Mouse (Mus musculus): Measurements from ENCODE around the gene Smg6.

Smg6 gene

DNA sequence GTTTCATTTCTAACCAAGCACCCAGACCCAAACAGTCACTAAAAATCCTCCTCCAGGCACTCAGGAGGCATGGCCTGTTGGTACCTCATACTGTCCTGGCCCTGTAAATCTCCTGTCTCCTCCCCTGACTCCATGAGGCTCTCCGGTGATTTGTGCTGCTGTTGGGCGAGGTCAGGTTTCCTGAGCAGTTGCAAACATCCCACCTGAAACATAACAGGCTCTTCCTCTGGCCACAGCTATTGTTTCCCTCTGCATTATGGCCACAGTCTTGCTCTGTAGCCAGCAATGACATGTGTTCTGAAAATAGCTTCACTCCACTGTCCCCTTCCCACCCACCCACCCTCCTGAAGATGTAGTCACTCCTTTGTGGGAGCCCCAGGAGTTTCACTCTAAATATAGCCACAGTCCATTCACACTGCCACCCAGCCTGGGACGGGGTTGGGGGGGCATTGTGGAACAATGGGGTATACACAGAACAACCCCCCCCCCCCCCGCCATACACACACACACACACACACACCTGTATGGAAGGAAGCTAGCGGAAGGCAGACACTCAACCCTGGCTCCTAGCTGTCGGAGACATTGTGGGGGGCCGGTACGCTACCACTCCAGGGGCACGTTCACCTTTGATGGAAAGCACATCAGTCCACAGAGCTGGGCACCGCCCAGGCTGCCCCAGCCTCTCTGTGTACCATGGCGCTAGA, 222.9 kb downstream of the Smg6 start:
- DNase-seq (ENCODE audit: low spot score): no peak

DNA sequence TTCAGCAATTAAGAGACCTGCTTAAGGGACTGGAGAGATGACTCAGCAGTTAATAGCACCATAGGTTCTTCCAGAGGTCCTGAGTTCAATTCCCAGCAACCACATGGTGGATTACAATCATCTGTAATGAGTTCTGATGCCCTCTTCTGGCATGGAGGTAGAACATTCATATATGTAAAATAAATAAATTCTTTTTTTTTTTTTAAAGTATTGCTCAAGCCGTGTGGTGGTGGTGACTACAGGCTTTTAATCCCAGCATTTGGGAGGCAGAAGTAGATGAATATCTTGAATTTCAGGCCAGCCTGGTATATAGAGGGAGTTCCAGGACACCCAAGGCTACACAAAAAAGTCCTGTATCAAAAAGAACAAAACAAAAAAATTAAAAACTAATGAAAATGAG, 224.7 kb downstream of the Smg6 start:
- no peak for DNase-seq (ENCODE audit: low spot score)

DNA sequence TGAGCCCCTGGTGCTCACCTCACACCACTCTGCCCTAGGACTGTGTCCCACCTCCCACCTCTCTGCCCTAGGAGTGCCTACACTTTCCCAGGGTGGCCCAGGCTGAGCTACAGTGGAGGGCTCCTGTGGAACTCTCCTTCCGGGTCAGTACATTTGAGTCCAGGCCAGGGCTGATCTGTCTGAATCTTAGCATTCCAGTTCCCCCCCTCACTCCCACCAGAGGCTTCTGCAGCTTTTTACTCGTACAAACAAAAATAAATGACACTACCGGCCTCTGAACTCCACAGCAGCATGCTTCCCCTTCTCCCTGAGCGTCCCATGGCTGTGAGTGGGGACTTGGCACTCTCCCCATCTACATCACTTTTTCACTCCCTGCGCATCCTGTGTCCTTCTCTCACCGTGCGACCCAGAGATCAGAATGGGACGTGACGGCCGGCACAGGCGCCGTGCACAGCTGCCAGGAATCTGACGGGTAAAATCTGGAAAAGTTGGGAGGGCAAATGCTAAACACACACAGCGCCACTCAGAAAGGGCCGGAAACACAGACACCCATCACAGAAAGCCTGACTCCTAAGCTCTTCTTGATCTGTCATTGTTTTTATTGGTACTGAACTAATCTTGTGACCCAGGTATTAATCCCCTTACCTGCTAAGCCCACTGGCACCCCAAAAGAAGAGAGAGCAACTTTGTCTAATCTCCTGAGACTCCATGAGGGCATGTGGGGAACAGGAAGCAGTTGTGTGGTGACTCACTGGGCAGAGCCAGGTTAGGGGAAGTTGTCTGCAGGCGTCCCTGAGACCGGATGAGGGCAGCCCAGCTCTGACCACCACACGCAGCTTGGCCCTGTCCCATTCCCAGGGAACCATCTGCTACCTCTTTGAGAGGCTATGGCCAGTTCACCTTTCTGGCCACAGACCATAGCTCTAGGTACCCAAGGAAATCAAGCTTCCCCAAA, 227.3 kb downstream of the Smg6 start:
- no peak for DNase-seq (ENCODE audit: low spot score)

DNA sequence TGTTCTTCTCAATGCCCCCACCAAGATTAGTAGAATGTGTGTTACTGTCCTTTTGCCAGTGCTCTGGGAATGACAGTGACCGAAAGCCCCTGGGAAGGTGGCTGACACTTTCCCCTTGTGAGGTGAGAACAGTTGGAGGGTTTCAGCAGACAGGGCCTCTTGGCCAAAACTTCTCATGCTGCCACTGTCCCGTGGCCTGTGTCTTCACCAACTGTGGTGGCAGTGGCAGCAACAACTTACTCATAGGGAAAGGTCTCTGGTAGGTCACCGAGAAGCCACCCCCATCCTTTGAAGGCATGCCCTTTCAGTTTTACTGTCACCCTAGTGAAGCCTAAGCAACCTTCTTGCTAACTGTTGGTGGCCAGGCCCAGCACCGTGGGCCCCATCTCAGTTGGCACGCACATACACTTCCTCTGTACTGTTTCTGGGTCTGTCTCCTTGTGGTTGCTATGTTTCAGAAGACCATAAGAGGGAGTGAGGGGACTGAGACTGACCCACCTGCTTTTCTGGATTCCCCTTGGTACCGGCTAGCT, 228.5 kb downstream of the Smg6 start:
- DNase-seq (ENCODE audit: low spot score): no peak

DNA sequence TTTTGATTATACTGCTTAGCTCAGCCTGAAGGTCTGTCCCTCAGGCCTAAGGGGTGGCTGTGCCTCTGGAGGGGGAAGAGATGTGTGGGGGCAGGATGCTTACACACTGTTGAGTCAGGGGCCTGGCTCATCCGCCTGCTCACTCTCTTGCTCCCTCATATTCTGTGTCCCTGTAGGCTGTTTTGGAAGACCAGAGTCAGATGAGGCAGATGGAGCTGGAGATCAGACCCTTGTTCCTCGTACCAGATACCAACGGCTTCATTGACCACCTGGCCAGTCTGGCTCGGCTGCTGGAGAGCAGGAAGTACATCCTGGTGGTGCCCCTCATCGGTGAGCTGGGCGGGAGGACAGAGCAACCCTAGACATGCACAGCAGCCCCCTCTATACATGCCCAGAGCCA, 230.4 kb downstream of the Smg6 start:
- DNase-seq (ENCODE audit: low spot score): no peak

DNA sequence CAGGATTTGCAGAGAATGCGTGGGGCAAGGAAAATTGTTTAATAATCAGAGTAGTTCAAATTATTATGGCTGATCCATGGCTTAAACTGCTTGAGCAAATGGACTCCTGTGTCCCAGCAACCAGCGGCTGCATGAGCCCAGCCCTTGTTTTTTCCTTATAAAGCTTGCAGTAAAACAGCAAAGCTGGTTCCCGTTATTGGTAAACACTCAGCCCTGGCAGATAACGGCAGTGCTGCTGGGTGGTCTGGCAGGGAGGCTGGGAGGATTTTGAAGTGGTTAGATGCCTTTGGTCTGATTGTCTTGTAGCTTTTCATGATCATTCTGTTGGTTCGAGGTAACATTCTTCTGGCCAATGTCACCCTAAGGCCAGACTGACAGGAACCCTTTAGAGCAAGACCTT, 230.8 kb downstream of the Smg6 start:
- no peak for DNase-seq (ENCODE audit: low spot score)

DNA sequence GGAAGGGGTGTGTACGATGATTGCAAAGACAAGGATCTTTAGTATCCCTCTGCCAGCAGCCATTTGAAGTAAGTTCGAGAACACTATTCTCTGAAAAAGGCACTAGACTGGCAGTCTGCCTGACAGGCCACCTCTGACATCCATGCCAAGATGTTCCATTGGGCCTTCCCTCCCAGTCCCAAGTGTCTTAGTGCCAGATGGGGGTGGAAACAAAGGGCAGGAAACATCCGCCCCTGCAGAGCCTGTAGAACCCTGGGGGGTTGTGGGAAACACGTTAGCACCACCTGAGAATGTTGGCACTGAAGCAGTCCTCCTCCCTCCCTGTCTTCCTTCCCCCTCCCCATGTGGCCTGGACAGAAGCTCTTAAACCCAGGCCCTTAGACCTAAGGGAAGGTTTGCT, 231.4 kb downstream of the Smg6 start:
- no peak for DNase-seq (ENCODE audit: low spot score)

DNA sequence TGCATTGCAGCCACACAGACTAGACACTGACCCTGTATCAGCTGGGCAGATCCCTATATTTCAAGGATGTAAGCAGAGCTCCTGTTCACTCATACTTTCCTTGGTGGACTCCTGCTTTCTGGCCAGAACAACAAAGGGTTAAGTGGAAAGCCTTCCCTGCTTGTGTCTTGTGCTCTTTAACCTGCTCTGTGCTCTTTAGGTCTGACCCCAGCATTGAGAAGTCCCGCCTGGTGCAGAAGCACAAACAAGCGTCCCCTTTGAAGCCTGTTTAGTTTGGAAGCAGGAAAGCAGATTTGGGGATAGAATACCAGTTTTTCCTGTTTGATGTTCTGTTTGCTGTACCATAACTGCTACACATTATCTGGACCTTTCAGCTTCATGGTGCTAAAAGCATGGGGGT, 232.3 kb downstream of the Smg6 start:
- DNase-seq (ENCODE audit: low spot score): no peak

DNA sequence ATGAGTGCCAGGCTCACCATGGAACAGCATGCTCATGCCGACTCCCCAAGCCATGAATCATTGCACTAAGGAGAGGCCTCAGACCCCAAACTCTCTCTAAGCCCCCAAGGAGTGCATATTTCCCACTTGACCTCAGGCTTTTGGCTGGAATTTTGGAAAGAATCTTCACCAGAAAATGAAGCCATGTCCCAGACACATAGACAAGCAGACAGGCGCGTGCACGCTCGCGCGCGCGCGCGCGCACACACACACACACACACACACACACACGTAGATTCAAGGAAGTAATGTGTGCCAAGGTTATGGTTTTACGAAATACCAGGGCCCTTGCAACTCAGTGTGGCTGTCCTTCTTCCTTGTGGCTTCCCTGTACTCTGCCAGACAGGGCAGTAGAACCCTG, 232.8 kb downstream of the Smg6 start:
- DNase-seq (ENCODE audit: low spot score): no peak

DNA sequence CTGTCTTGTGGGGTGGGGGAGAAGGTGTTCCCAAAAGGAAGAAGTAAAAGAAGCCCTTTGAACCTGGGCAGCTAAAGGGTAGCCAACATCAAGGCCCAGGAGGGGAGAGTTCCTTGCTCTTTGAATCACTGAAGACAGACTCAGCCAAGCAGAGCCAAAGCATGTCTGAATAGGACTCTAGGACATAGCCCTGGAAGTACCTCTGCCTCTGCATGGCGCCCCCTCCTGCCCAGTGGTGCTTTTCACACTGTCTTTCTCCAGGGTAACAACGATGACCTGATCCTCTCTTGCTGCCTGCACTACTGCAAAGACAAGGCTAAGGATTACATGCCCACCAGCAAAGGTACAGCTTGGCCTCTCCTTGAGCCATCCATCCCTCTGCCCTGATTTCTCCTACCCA, 233.9 kb downstream of the Smg6 start:
- peak; percentile 33 for DNase-seq (ENCODE audit: low spot score)

DNA sequence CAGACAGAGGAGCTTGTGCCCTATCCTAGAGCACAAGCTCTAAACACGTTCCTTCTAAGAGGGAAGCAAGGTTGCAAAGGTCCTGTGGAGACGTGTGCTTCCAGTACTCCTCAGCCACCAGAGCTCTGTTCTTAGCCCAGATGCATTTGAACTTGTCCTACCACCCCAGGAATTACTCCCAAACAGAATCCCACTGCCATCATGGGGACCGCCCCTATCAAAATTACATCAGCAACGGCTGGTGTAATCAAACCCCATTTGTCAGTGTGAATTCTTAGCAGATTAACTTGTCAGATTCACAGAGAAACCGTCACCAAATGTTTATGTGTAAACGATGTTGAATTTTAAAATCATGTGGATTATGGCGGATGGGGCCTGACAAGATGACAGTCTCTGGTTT, 235.3 kb downstream of the Smg6 start:
- no peak for DNase-seq (ENCODE audit: low spot score)

DNA sequence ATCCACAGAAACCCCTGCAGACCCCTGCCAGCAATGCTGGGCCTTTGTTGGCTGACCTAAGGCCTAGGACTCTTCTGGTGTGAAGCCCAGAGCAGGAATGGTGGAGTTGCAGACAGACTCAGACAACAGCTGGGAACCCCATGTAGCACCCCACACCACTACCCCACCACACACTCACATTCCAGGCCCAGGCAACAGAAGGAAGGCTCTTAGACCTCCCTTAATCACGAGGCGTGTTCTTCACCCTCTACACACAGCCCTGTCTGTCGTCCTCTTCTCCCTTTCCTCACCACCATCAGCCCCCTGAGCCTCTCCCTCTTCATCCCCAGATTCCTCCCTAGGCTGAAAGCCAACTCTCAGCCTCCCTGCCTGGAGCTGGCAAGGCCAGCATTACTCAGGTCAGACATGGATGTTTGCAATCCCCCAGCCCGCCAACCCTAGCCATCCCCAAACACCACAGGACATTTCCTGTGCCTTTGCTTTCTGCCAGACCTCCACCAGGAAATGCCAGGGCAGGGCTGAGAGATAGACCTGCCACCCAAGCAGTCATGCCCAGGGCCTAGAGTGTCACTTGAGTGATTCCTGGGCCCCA, 235.9 kb downstream of the Smg6 start:
- no peak for DNase-seq (ENCODE audit: low spot score)

DNA sequence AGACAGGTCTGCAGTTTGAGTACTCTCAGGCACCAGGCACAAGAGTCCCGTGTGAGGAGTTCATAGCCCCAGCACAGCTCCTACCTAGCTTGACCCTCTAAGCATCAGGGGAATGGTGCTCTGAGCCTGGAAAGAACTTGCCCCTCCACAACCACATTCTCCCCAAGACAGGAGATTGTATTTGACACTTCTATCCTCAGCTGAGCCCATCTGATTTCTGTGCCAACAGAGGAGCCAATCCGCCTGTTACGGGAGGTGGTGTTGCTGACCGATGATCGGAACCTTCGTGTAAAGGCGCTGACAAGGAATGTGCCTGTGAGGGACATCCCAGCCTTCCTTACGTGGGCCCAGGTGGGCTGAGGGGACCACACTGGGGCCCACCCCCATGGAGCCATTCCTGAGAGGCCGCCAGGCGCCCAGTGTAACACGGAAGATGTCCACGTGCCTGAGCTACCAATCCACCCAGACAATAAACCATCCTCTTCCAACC, 237.0 kb downstream of the Smg6 start:
- no peak for DNase-seq (ENCODE audit: low spot score)

DNA sequence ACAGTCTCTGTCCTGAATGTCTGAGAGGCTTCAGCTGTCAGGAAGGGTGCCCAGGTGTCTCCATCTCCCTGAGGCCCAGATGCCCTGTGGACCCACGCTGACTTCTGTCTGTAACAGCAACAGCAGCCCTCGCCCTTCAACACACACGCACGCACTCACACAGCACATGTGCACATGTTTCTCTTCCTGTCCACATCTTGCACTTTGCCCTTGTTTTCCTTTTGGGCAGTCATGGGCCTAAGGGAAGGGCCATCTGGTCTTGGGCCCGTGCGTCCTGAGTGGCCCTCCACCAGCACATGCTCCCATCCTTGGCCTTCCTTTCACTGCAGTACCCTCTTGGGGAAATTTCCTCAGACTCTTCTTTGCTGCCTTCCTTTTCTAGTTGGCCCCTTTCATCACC, 237.8 kb downstream of the Smg6 start:
- DNase-seq (ENCODE audit: low spot score): peak; percentile 36

DNA sequence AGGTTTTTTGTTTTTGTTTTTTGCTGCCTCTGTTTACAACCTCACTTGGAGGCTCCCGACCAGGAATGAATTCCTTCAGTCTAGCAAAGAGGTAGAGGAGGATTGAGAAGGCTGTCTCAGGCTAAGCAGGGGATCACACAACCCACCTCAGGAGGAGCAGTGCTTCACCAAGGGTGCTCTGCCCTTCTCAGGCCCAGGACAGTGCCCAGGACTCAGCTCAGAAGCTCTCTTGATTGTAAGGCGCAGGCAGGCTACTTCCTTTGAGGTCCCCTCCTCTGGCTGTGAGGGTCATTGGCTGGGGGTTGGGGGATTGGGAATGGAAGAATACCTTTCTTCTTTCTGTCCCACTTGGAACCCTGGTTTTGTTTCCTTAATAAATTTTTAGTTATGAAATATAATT, 238.4 kb downstream of the Smg6 start:
- DNase-seq (ENCODE audit: low spot score): no peak

DNA sequence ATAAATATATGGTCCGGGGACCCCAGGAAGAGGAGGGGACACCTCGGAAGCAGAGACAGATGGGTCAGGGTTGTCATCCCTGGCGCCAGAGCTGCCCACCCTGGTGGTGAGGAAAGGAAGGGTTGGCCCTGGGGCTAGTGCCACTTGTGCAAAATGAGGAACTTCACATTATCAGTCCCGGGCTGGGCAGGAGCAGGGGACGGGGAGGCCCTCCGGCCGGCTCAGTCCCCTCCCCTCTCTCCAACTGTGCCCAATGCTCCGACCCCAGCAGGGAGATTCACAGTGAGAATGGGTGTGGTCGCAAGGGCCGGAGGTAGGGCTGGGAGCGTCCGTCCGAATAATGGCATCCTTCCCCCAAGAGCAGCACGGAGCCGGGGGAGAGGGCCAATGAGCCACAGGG, 239.1 kb downstream of the Smg6 start:
- no peak for DNase-seq (ENCODE audit: low spot score)

DNA sequence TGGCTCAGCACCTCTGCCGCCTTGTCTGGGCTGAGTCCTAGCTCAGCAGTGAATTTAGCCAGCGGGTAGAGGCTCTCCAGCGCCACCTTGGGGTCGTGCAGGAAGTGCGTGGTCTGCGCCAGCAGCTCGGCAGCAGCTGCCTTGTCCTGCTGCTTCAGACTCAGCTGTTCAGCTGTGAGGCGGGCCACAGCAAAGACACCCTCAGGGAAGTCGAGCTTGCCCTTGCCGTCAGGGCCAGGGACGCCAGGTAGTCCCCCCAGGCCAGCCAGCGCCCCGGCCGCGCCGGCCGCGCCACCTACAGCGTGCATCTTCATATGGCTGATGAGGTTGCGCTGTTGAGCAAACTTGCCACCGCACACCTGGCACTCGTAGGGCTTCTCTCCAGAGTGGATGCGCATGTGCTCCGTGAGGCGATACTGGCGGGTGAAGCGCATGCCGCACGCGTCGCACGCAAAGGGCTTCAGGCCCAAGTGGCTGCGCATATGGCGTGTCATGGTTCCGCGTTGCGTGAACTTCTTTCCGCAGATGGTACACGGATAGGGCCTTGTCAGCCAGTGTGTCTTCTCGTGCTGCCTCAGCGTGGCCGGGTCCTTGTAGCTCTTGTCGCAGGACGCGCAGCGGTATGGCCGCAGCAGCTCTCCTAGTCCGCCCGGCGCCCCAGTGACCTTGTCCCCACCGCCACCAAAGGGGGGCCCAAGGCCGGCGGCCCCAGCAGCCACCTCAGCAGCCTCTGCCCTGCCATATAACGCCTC, 240.0 kb downstream of the Smg6 start:
- DNase-seq (ENCODE audit: low spot score): no peak

DNA sequence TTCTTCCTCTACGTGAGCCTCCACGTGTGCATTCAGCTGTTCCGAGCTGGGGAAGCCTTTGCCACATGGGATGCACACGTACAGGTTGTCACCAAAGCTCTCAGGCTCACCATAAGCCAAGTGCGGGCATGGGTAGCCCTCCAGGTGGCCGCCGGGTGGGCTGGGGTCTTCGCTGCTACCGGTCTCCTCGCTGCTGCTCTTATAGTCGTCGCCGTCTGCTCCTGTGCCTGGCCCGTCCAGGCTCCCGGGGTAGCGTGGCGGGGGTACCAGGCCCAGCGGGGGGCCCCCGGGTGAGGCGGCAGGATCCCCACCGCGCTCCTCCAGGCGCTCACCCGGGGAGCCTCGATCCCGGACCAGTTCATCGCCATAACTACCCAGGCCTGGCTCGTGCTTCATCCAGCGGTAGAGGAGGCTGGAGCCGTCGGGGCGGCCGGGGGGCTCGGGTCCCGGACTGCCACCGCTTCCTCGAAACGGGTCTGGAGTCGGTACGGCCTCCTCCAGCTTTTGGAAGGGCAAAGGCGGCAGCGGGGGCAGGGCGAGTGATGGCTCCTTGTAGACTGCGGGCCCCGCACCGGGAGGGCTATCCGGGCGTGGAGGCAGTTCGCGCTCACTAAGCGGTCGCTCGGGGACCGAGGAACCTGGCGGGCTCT, 240.7 kb downstream of the Smg6 start:
- no peak for DNase-seq (ENCODE audit: low spot score)

DNA sequence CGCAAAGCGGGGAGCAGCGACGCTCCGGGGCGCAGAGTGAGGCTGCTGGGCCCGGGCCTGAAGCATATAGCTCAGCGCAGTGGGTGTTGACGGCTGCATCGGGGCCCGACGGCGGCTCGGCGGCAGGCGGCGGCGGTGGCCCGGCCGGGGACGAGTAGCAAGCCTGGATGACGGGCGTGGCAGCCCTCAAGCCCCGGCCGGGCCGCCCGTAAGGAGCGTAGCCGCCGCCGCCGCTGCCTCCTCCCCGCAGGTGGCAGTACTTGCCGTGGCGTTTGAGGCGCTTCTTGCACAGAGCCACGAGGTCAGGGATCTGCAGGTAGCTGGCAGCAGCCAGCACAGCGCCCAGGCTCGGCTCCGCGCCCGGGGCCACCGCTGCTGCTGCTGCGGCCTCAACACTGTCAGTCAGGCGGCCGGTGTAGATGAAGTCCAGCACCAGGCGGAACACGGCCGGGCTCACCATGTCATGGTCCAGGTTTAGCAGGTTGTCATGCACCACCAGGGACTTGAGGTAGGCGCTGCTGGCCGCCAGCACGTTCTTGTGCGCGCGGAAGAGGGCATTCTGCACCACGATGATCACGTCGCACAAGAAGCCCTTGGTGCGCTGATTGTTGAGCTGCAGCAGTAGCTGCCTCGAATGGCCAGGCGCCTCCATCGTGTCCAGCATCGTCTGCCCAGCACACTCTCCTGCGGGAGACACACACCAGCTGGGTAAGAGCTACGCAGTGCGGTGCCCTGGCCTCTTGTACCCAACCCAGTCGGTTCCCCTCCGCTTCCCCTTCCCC, 241.4 kb downstream of the Smg6 start:
- no peak for DNase-seq (ENCODE audit: low spot score)
